Mouse (Mus musculus): Measurements from ENCODE around the gene Platr17. TPM values are rescaled to one million over a fixed set of nuclear protein-coding genes. Genes with fewer than 3 reads are reported as not detected.
A peak's percentile ranks its signal among the peaks of the same experiment; 100 is the strongest.

The Platr17 gene
- polyA plus RNA-seq, 1 experiment from 2014 or later, result 0.36 TPM

DNA sequence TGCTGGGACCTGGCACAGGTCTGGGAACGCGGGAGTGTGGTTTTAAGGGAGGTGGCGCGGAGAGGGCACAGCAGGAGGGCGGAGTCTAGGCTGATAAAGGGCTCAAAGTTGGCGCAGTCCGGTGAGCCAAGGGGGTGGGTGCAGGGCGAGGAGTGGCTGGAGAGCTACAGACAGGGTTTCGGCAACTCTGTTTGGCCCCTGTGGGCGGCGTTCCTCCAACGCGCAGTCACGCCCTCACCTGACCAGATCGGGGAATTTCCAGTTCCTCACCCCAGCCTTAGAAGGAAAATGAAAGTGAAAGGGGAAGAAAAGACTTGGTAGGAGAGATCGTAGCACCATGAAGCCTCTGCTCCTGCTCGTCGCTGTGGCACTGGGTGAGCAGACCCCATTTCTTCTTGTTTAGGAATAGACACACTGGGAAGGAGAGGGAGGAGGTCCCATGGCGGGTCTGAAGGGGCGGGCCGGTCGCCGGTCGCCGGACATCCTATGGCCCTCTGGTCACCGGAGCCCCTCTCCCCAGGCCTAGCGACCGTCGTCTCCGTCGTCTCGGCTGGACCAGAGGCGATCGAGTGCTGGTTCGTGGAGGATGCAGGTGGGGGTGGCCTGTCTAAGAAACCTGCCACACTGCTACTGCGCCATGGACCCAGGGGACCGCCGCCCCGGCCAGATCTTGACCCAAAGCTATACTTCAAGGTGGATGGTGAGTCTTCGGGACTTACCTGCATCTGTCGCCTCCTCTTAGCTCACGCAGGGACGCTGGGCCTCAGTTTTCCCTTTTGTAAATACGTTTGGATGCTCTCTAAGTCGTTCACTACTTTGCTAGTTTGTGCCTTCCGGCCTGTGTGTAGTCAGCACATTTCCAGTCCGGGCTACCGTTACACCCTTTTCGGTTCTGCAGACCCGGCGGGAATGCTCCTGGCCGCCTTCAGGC lies 14.7 kb downstream of the Platr17 start:
- ATAC-seq (replicated peaks; ENCODE audit: insufficient number of reproducible peaks, low FRiP score, low TSS enrichment, low read depth), result no peak
- Histone ChIP-seq H3K4me3 (ENCODE audit: low read depth, low read length) (peak overlapping the region; percentile 51), H3K9me3 (replicated peaks; ENCODE audit: control insufficient read depth, low read length) (no peaks in the 10 kb centered on the region), H3K9ac (replicated peaks; ENCODE audit: low read length) (peak overlapping the region; percentile 69), H3K27me3 (ENCODE audit: control insufficient read depth, insufficient read depth, low read length) (no peaks in the 10 kb centered on the region), H3K36me3 (replicated peaks; ENCODE audit: control insufficient read depth, insufficient read depth, low read depth, low read length) (no peaks in the 10 kb centered on the region), H3K4me2 (ENCODE audit: low read depth, low read length) (peak overlapping the region; percentile 96), H3K27ac (replicated peaks; ENCODE audit: low read depth, low read length) (no peak overlapping the region; the same call in 1 of the 2 replicates), H3K4me1 (ENCODE audit: control insufficient read depth, insufficient read depth, low read length) (peaks cover 2% of the 10 kb centered on the region)
- under 1% methylated on average over 52 of the region's 52 CpGs for WGBS
- DNase-seq (ENCODE audit: low spot score), result peak; percentile 46

DNA sequence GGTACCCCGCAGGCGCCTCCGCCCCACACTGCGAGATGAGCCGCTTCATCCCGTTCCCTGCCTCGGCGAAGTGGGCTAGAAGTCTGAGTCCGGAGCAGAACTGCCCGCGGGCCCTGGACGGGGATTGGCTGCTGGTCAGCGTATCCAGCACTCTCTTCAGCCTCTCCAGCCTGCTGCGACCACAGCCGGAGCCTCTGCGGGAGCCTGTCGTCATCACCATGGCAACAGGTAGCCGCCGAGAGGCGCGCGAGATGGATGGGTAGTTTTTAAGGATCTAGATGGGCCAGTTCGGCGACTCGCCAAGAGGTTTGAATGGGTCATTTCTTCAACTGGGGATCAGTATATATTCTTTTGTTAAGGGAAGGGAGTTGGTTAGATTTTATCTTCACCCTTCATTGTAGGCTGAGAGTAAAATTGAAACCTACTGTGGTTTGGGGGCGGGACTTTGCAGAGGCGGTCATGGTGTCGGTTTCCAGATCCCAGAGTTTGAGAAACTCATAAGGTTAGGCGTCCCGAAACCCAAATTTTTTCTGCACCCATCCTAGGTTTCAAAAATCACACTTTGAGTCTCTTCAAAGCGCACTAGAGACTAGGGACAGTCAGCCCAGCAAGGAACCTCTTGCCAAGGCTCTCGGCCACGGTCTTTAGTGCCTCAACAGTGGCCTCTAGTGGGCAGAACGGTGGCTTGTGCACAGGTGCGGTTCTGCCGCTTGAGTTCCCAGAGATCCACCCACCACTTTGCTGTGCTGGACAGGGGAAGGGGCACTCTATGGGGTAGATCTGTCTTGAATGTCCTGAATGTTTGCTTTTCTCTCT lies 15.6 kb downstream of the Platr17 start:
- H3K9me3 ChIP-seq (replicated peaks; ENCODE audit: control insufficient read depth, low read length), result no peaks in the 10 kb centered on the region
- no peaks in the 10 kb centered on the region for H3K36me3 ChIP-seq (replicated peaks; ENCODE audit: control insufficient read depth, insufficient read depth, low read depth, low read length)
- peak overlapping the region; percentile 51 for H3K4me3 ChIP-seq (ENCODE audit: low read depth, low read length)
- peak overlapping the region; percentile 69 for H3K9ac ChIP-seq (replicated peaks; ENCODE audit: low read length)
- H3K4me1 ChIP-seq (ENCODE audit: control insufficient read depth, insufficient read depth, low read length), result peaks cover 2% of the 10 kb centered on the region
- H3K27ac ChIP-seq (replicated peaks; ENCODE audit: low read depth, low read length), result no peak overlapping the region; the same call in 1 of the 2 replicates
- ATAC-seq (replicated peaks; ENCODE audit: insufficient number of reproducible peaks, low FRiP score, low TSS enrichment, low read depth) (peak; percentile 42), DNase-seq (ENCODE audit: low spot score) (peak; percentile 91)
- H3K27me3 ChIP-seq (ENCODE audit: control insufficient read depth, insufficient read depth, low read length), result no peaks in the 10 kb centered on the region
- WGBS, result under 1% methylated on average over 36 of the region's 36 CpGs
- H3K4me2 ChIP-seq (ENCODE audit: low read depth, low read length), result peak overlapping the region; percentile 96

DNA sequence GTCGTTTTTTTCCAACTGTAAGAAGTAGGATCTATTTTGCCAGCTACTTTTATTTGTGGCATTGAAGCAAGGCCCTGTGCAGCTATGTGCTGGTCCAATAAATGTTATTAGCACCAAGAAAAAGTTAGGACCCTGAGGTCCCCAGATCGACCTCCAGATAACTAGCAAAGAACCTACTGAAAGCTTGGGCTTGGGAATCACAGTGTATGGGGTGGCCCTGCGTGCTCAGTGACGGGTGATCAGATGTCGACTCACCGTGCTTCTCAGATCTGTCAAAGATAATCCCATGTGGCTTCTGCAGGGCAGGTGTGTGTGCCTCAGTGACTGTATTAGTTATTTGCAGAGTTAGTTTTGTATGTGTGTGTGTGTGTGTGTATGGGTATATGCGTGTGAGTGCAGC lies 16.4 kb downstream of the Platr17 start:
- Histone ChIP-seq H3K4me3 (ENCODE audit: low read depth, low read length) (no peak overlapping the region), H3K4me1 (ENCODE audit: control insufficient read depth, insufficient read depth, low read length) (peaks cover 2% of the 10 kb centered on the region), H3K4me2 (ENCODE audit: low read depth, low read length) (no peak overlapping the region), H3K27ac (replicated peaks; ENCODE audit: low read depth, low read length) (no peak overlapping the region), H3K27me3 (ENCODE audit: control insufficient read depth, insufficient read depth, low read length) (no peaks in the 10 kb centered on the region), H3K9ac (replicated peaks; ENCODE audit: low read length) (no peak overlapping the region), H3K9me3 (replicated peaks; ENCODE audit: control insufficient read depth, low read length) (no peaks in the 10 kb centered on the region), H3K36me3 (replicated peaks; ENCODE audit: control insufficient read depth, insufficient read depth, low read depth, low read length) (no peaks in the 10 kb centered on the region)
- ATAC-seq (replicated peaks; ENCODE audit: insufficient number of reproducible peaks, low FRiP score, low TSS enrichment, low read depth), result no peak
- WGBS, result 90% methylated on average over 7 of the region's 7 CpGs
- no peak for DNase-seq (ENCODE audit: low spot score)

DNA sequence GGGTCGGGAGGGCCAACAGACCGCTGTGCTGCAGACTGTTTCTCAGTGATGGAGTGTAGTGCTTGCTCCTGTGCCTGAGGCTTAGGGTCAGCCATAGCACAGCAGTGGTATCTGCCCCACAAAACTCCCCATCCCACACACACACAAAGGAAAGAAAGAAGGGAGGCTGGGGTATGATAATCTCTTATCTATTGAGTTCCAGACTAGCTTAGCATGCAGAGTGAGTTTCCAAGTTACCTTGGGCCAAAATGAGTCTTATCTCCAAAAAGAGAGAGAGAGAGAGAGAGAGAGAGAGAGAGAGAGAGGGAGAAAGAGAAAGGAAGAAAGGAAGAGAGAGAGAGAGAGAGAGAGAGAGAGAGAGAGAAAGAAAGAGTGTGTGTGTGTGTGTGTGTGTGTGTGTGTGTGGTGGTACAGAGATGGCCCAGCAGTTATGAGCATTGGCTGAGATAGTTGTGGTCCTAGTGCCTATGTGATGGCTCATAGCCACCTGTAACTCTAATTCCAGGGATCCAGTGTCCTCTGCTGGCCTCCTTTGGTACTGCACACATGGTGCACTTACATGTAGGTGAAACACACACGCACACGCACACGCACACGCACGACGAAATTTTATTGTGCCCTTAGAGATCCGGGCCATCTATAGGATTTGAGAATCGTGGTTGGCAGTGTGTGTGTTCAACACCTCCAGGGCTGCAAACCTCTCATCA lies 19.8 kb downstream of the Platr17 start:
- Histone ChIP-seq H3K27ac (replicated peaks; ENCODE audit: low read depth, low read length) (no peak overlapping the region), H3K4me3 (ENCODE audit: low read depth, low read length) (no peak overlapping the region), H3K9ac (replicated peaks; ENCODE audit: low read length) (no peak overlapping the region), H3K4me1 (ENCODE audit: control insufficient read depth, insufficient read depth, low read length) (no peaks in the 10 kb centered on the region), H3K36me3 (replicated peaks; ENCODE audit: control insufficient read depth, insufficient read depth, low read depth, low read length) (no peaks in the 10 kb centered on the region), H3K27me3 (ENCODE audit: control insufficient read depth, insufficient read depth, low read length) (no peaks in the 10 kb centered on the region), H3K9me3 (replicated peaks; ENCODE audit: control insufficient read depth, low read length) (no peaks in the 10 kb centered on the region), H3K4me2 (ENCODE audit: low read depth, low read length) (no peak overlapping the region)
- DNase-seq (ENCODE audit: low spot score) (no peak), ATAC-seq (replicated peaks; ENCODE audit: insufficient number of reproducible peaks, low FRiP score, low TSS enrichment, low read depth) (no peak)
- WGBS, result 82% methylated on average over 10 of the region's 10 CpGs

DNA sequence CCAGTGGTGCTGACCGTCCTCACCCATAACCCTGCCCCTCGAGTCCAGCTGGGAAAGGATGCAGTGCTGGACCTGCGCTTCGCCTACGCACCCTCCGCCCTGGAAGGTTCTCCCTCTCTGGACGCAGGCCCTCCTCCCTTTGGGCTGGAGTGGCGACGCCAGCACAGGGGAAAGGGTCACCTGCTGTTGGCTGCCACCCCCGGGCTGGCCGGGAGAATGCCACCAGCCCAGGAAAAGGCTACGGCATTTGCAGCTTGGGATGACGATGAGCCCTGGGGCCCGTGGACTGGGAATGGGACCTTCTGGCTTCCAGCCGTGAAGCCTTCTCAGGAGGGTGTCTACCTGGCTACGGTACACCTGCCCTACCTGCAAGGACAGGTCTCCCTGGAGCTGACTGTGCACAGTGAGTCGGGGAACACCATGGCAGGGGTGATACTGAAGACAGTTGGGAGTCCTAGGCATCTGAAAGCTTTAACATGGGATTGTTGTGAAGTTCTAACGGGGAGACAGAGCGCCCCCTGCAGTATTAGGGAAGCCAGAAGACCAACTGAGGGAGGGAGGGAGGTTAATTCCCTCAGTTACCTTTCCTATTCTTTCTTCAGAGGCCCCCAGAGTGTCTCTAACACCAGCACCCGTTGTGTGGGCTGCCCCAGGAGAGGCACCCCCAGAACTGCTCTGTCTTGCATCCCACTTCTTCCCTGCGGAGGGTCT lies 20.6 kb downstream of the Platr17 start:
- WGBS, result 78% methylated on average over 21 of the region's 21 CpGs
- H3K4me3 ChIP-seq (ENCODE audit: low read depth, low read length), result no peak overlapping the region
- H3K9ac ChIP-seq (replicated peaks; ENCODE audit: low read length), result no peak overlapping the region
- H3K4me2 ChIP-seq (ENCODE audit: low read depth, low read length), result no peak overlapping the region
- H3K27ac ChIP-seq (replicated peaks; ENCODE audit: low read depth, low read length), result no peak overlapping the region
- no peaks in the 10 kb centered on the region for H3K27me3 ChIP-seq (ENCODE audit: control insufficient read depth, insufficient read depth, low read length)
- DNase-seq (ENCODE audit: low spot score) (no peak), ATAC-seq (replicated peaks; ENCODE audit: insufficient number of reproducible peaks, low FRiP score, low TSS enrichment, low read depth) (no peak)
- no peaks in the 10 kb centered on the region for H3K4me1 ChIP-seq (ENCODE audit: control insufficient read depth, insufficient read depth, low read length)
- no peaks in the 10 kb centered on the region for H3K9me3 ChIP-seq (replicated peaks; ENCODE audit: control insufficient read depth, low read length)
- no peaks in the 10 kb centered on the region for H3K36me3 ChIP-seq (replicated peaks; ENCODE audit: control insufficient read depth, insufficient read depth, low read depth, low read length)

DNA sequence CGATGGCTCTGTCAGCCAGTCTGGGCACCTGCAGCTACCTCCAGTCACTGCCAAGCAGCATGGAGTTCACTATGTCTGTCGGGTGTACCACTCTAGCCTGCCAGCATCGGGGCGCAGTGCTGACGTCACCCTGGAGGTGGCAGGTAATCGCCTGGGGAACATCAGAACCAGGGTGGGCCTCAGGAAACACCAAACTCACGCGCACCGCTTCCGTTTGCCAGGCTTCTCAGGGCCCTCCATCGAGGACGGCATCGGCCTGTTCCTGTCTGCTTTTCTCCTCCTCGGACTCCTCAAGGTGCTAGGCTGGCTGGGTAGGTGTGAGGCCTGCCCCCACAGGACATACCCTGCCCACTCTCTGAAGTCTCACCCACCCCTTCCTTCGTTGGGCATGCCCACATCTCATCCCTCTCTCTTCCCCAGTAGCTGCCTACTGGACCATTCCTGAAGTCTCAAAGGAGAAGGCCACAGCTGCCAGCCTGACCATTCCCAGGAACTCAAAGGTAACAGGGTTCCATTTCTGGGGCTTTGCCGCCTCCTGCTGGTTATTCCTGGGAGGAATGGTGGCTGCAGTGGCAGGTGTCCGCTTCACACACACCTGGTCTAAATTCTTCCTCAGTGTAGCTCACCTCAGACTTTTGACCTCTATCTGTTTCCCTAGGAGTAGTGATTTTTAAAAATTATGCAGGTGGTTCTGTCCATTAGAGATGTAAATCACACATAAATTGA lies 21.4 kb downstream of the Platr17 start:
- DNase-seq (ENCODE audit: low spot score) (no peak), ATAC-seq (replicated peaks; ENCODE audit: insufficient number of reproducible peaks, low FRiP score, low TSS enrichment, low read depth) (no peak)
- H3K4me2 ChIP-seq (ENCODE audit: low read depth, low read length), result no peak overlapping the region
- no peak overlapping the region for H3K27ac ChIP-seq (replicated peaks; ENCODE audit: low read depth, low read length)
- H3K27me3 ChIP-seq (ENCODE audit: control insufficient read depth, insufficient read depth, low read length), result no peaks in the 10 kb centered on the region
- no peak overlapping the region for H3K4me3 ChIP-seq (ENCODE audit: low read depth, low read length)
- no peaks in the 10 kb centered on the region; the same call in 1 of the 2 replicates for H3K4me1 ChIP-seq (ENCODE audit: control insufficient read depth, insufficient read depth, low read length)
- WGBS, result 70% methylated on average over 17 of the region's 17 CpGs
- no peak overlapping the region for H3K9ac ChIP-seq (replicated peaks; ENCODE audit: low read length)
- no peaks in the 10 kb centered on the region for H3K9me3 ChIP-seq (replicated peaks; ENCODE audit: control insufficient read depth, low read length)
- no peaks in the 10 kb centered on the region for H3K36me3 ChIP-seq (replicated peaks; ENCODE audit: control insufficient read depth, insufficient read depth, low read depth, low read length)
